Mouse (Mus musculus) stomach, embryonic 14.5 days (tissue): Measurements from ENCODE around the gene Cfl1. TPM values are rescaled to one million over a fixed set of nuclear protein-coding genes. Genes with fewer than 3 reads are reported as not detected.

ENCODE experiments used
- ATAC-seq: fragments of 200-750 bp; cut with Nextera tagmentation; 2 replicates; pipeline ENCODE4 v1.8.0; 2017; ENCODE audit warnings: low read depth, moderate TSS enrichment; ENCODE audit not compliant: insufficient number of reproducible peaks, insufficient read depth, low FRiP score
- H3K27ac ChIP-seq: fragments of 300-500 bp; sonication (generic); 2 replicates; pipeline ENCODE4 v1.5.1; 2014; ENCODE audit warnings: mild to moderate bottlenecking, low read length, moderate library complexity, mixed read lengths
- H3K27me3 ChIP-seq: fragments of 300-500 bp; sonication (generic); 2 replicates; pipeline ENCODE4 v1.6.1; 2014; ENCODE audit warnings: low read length, control low read depth, mixed read lengths; ENCODE audit not compliant: control insufficient read depth, insufficient read depth
- H3K36me3 ChIP-seq: fragments of 300-500 bp; sonication (generic); 2 replicates; pipeline ENCODE4 v1.6.1; 2014; ENCODE audit warnings: mild to moderate bottlenecking, control low read depth, low read length, moderate library complexity, mixed read lengths; ENCODE audit not compliant: control insufficient read depth, insufficient read depth
- H3K4me1 ChIP-seq: fragments of 300-500 bp; sonication (generic); 2 replicates; pipeline ENCODE4 v1.6.1; 2014; ENCODE audit warnings: low read length, control low read depth, mixed read lengths; ENCODE audit not compliant: control insufficient read depth, insufficient read depth
- H3K4me2 ChIP-seq: fragments of 300-500 bp; sonication (generic); replicated peaks from 2 replicates; pipeline ENCODE4 v1.6.1; 2014; ENCODE audit warnings: low read depth, low read length, control low read depth
- H3K4me3 ChIP-seq: fragments of 300-500 bp; sonication (generic); 2 replicates; pipeline ENCODE4 v1.5.1; 2014; ENCODE audit warnings: low read depth, low read length, control low read depth
- H3K9ac ChIP-seq: fragments of 300-500 bp; sonication (generic); replicated peaks from 2 replicates; pipeline ENCODE4 v1.6.1; 2014; ENCODE audit warnings: low read depth, mild to moderate bottlenecking, control low read depth, low read length, moderate library complexity, mixed read lengths
- H3K9me3 ChIP-seq: fragments of 300-500 bp; sonication (generic); 2 replicates; pipeline ENCODE4 v1.6.1; 2016; ENCODE audit warnings: low read depth, low read length, control low read depth; ENCODE audit not compliant: control insufficient read depth
- WGBS: fragments of 180-500 bp; shearing (Covaris S2); extraction: QIAGEN DNeasy Blood & Tissue Kit; methylation state at CpG from one replicate; pipeline ENCODE4 v1.1.7; 2014; 5-methylcytosine and 5-hydroxymethylcytosine counted together
- polyA plus RNA-seq: library from polyadenylated mRNA; unstranded; fragments of >200 nt; fragmentation: Nextera tagmentation; extraction: Ambion mirVana; gene quantifications from 2 replicates; pipeline ENCODE4 v1.2.1, GENCODE M21; 2014

Cfl1 gene
- polyA plus RNA-seq: 2,904 and 2,937 TPM in 2 replicates

DNA sequence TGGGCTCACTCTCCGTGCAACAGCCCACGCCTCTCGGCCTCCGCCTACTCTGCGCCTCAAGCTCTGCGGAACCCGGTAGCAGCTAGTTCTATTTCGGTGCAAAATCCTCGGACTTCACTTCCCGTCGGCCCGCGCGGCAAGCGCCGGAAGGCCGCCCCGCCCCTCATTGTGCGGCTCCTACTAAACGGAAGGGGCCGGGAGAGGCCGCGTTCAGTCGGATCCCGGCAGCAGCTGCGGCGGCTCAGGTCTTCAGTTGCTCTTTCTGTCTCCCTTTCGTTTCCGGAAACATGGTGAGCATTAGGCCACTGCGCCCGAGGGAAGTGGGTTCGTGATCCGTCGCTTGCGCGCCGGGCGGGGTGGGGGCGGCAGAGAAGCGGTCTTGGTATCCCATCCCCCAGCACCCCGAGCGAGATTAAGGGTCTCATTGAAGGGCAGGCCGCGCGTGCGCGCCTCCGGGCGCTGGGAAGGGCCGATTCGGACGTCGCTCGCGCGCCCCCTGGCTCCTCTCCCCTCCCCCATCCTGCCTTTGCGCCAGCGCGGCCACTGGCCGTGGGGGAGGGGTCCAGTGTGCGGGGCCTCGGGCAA lies at the start of gene Cfl1:
Gene Cfl1, plus strand, starts transcription at position 143 of the 585 bp plus-strand sequence.
- under 1% methylated on average over 57 of the region's 62 CpGs for WGBS

DNA sequence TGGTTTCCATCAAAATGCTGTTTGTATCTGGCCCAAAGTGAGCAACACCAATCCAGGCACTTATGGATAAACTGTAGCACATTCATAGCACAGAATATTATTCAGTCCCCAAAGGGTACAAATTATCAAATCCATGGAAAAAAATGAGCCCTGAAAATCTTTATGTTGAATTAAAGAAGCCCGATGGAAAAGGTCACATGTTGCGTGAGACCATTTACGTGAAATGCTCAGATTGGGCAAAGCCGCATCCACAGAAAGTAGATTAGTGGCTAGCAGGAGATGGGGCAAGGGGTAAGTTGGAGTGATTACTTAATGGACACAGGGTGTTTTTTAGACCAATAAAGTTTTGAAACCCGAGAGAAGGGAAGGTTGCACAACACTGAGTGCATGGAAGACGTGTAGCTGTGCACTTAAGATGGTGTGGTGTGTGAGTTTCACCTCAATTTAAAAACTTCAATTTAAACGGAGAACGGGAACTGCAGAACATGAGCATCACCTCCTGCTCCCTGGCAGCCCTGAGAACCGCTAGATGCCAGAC lies 45.8 kb upstream of the Cfl1 start:
- 58% methylated on average over 9 of the region's 9 CpGs for WGBS
- ATAC-seq: no peak

More for the DNA sequence above, at the start of gene Cfl1:
- Histone ChIP-seq H3K27ac (peak within 1 kb of the TSS; percentile 99), H3K4me1 (peaks cover 20% of the 10 kb centered on the region), H3K27me3 (no peaks in the 10 kb centered on the region), H3K9ac (peak within 1 kb of the TSS; percentile 97), H3K9me3 (no peaks in the 10 kb centered on the region), H3K4me3 (peak within 1 kb of the TSS; percentile 99), H3K36me3 (peaks cover 33% of the 10 kb centered on the region), H3K4me2 (peak within 1 kb of the TSS; percentile 61)
- peak; percentile 70 for ATAC-seq

DNA sequence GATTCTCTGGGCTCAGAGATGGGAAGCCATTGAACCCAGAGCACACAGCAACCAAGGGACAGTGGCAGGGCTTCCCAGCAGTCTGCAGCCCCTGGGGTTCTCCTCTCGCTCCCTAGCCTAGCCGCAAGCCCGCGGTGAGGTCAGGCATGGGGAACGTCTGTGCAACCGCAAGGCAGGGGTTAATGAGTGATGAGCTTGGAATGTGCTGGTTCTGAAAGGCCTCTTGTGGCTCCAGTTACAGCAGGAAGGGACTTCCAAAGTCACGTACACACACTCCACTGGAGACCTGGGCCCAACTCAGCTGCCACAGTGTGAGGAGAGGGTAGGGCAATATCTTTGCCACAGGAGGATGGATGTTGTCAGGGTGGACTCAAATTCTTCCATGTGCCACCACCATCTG lies 45.3 kb upstream of the Cfl1 start:
- Histone ChIP-seq H3K27ac (no peak overlapping the region), H3K4me1 (peaks cover 16% of the 10 kb centered on the region), H3K4me3 (no peak overlapping the region), H3K27me3 (peaks cover 14% of the 10 kb centered on the region), H3K9ac (no peak overlapping the region), H3K9me3 (0 out of 2 replicates have a peak, but pooled peaks cover 5% of the 10 kb centered on the region), H3K36me3 (no peaks in the 10 kb centered on the region), H3K4me2 (no peak overlapping the region)
- no peak for ATAC-seq
- 19% methylated on average over 7 of the region's 7 CpGs for WGBS

More for the DNA sequence above, 45.8 kb upstream of the Cfl1 start:
- H3K9ac ChIP-seq: no peak overlapping the region
- 0 out of 2 replicates have a peak, but pooled peaks cover 5% of the 10 kb centered on the region for H3K9me3 ChIP-seq
- no peaks in the 10 kb centered on the region for H3K36me3 ChIP-seq
- no peak overlapping the region for H3K4me3 ChIP-seq
- H3K27me3 ChIP-seq: peaks cover 14% of the 10 kb centered on the region
- peaks cover 16% of the 10 kb centered on the region for H3K4me1 ChIP-seq
- no peak overlapping the region for H3K4me2 ChIP-seq
- H3K27ac ChIP-seq: no peak overlapping the region

DNA sequence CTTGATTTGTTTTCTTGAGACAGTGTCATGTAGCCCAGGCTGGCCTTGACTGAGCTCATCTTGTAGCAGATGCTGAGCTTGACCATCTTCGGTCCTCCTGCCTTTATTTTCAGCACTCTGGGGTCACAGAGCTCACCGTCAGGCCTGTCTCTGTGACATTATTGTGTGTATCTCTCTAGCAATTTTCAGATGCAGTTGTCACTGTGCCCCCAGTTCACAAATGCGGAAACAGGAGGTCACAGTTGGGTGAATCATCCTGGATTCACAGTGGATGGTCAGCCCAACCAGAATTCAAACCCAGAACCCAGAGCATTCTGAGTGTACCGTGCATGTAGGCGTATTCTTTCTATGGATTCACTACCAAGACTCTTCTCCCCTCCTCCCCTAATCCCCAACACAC lies 44.5 kb upstream of the Cfl1 start:
- no peak overlapping the region for H3K4me3 ChIP-seq
- H3K4me1 ChIP-seq: peaks cover 16% of the 10 kb centered on the region
- whole genome bisulfite sequencing: 89% methylated on average over 5 of the region's 5 CpGs
- no peaks in the 10 kb centered on the region for H3K9me3 ChIP-seq
- no peak overlapping the region for H3K27ac ChIP-seq
- no peaks in the 10 kb centered on the region for H3K36me3 ChIP-seq
- H3K4me2 ChIP-seq: no peak overlapping the region
- no peak for ATAC-seq
- no peak overlapping the region for H3K9ac ChIP-seq
- H3K27me3 ChIP-seq: peaks cover 14% of the 10 kb centered on the region

DNA sequence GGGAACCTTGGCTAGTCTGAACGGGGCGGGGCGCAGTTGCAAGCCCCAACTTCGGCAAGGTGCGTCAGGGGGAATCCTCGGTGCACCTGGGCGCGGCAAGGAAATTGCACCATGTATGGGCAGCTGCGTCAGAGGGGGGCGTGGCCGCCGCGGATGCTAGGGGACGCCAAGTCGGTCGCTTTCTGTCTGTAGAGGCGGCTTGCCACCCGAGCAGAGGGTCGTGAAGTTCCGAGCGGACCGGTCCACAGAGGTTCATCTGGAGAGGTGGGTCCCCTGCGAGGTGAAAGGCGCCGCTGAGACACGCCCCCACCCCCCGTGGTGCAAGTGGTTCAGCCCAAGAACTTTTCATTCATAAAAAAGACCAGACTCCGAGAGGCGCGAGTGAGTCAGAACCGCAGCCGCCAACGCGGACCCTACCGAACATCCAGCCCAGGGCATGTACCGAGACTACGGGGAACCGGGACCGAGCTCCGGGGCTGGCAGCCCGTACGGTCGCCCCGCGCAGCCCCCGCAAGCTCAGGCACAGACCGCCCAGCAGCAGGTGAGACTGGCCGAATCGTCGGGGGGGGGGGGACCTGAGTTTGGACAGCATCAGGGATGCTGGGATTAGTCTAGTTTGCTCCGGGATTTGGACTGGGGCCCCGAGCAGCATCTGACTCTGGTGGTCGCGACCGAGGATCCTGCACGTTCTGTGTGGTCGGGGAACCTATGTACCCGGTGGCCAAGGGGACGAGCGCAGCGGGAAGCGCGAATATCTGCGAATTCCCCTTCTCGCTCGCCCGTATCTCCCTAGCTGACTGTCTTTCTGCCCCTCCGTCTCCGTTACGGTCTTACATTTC lies 42.5 kb upstream of the Cfl1 start, which contains the start of gene Fosl1:
Gene Fosl1, plus strand, starts transcription at position 33 of the 839 bp plus-strand sequence.
- peak; percentile 57; the same call in 1 of the 2 replicates for ATAC-seq
- peaks cover 14% of the 10 kb centered on the region for H3K27me3 ChIP-seq
- H3K36me3 ChIP-seq: no peaks in the 10 kb centered on the region
- peak within 1 kb of the TSS; percentile 99 for H3K4me2 ChIP-seq
- under 1% methylated on average over 70 of the region's 70 CpGs for WGBS
- H3K4me1 ChIP-seq: peaks cover 16% of the 10 kb centered on the region
- H3K9ac ChIP-seq: no peak within 1 kb of the TSS
- H3K9me3 ChIP-seq: no peaks in the 10 kb centered on the region
- peak within 1 kb of the TSS; percentile 47 for H3K4me3 ChIP-seq
- no peak within 1 kb of the TSS for H3K27ac ChIP-seq

DNA sequence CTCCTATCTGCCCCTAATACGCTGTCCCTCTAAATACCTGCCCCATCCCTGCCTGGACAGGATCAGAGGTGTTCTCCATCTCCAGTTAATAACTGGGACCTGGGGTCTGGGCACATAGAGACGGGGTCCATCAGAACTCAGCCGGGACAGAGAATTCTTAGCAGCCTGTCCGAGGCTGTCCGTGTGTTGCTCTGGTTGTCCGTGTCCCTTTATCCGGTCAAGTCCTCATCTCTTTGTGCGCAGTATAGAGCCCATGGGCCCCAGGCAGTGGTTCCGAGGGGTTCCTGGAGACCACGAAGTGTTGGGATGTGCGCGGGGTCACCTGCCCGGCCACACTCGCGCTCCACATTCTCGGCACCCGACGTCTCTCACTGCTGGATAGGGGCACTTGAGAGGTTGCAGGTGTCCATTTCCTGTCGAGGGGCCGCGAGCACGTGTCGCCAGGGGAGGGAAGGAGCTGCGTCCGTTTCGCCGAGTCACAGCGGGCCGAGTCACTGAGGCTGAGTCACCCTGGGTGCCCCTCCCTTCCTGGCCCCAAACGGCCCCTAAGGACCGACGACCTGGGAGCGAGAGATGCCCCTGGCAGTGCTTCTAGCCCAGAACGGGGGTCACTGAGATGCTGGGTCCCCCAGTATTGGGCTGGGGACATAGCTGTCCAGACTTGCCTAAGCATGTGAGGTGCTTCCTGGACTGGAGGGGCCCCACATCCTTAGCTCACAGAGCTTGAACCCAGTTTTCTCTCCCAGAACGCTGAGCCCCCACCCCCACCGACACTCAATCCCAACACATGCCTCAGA lies 41.7 kb upstream of the Cfl1 start:
- 7% methylated on average over 36 of the region's 36 CpGs for WGBS
- H3K27ac ChIP-seq: no peak overlapping the region
- peak overlapping the region; percentile 99 for H3K4me2 ChIP-seq
- H3K9ac ChIP-seq: no peak overlapping the region
- H3K4me1 ChIP-seq: peaks cover 16% of the 10 kb centered on the region
- H3K9me3 ChIP-seq: no peaks in the 10 kb centered on the region
- H3K36me3 ChIP-seq: no peaks in the 10 kb centered on the region
- no peak for ATAC-seq
- peaks cover 14% of the 10 kb centered on the region for H3K27me3 ChIP-seq
- peak overlapping the region; percentile 47 for H3K4me3 ChIP-seq

DNA sequence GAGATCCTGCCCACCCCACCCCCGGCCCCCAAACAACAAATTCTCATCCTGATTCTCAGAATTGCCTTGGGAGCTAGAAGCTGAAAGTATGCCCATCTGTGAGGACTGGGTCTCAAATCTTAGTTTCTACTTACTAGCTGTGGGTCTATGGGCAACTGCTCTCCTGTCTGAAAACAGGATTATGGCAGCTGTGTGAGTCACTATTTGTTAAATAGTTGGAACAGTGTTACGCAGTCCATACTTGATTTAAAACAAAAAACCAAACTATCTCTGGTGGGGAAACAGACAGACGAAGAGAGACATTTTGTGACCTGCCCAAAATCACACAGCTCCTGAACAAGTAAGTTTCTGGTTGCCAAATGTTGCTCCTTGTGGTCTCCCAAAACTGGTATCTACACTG lies 40.6 kb upstream of the Cfl1 start:
- no peak for ATAC-seq
- peaks cover 16% of the 10 kb centered on the region for H3K4me1 ChIP-seq
- no peak overlapping the region for H3K27ac ChIP-seq
- H3K4me3 ChIP-seq: no peak overlapping the region
- H3K4me2 ChIP-seq: no peak overlapping the region
- no peaks in the 10 kb centered on the region for H3K9me3 ChIP-seq
- peaks cover 14% of the 10 kb centered on the region for H3K27me3 ChIP-seq
- 0 out of 2 replicates have a peak, but pooled peaks cover 6% of the 10 kb centered on the region for H3K36me3 ChIP-seq
- WGBS: 81% methylated on average over 3 of the region's 3 CpGs
- H3K9ac ChIP-seq: no peak overlapping the region

DNA sequence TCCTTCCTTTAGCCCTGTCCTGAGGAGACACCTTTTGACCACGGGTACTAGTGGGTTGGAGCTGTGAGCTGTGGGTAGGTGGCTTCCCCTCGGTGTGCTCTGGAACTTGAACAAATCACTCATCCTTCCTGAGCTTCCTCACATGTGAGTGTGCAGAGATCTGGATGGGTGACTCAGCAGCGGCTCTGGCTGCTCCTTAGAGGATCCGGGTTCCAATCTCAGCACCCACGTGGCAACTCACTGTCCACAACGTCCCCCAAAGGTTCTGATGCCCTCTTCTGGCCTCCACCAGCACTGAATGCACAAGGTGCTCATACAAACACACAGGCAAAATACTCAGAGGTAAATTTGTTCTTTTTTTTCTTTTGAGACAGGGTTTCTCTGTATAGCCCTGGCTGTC lies 38.5 kb upstream of the Cfl1 start:
- H3K36me3 ChIP-seq: 0 out of 2 replicates have a peak, but pooled peaks cover 6% of the 10 kb centered on the region
- ATAC-seq: no peak
- 79% methylated on average over 6 of the region's 6 CpGs for WGBS
- peaks cover 10% of the 10 kb centered on the region for H3K27me3 ChIP-seq
- H3K9ac ChIP-seq: no peak overlapping the region
- H3K27ac ChIP-seq: no peak overlapping the region
- no peaks in the 10 kb centered on the region for H3K9me3 ChIP-seq
- no peak overlapping the region for H3K4me2 ChIP-seq
- peaks cover 34% of the 10 kb centered on the region for H3K4me1 ChIP-seq
- no peak overlapping the region for H3K4me3 ChIP-seq
